Mouse (Mus musculus) naive thymus-derived CD4-positive, alpha-beta T cell, adult 2 months (primary cell): ENCODE measurements around the gene Fpr2.
A peak's percentile ranks its signal among the peaks of the same experiment; 100 is the strongest.
"Not testable (repeated sequence)": the region's sequence is repeated elsewhere in the genome, so short reads cannot be mapped to it uniquely, and the experiment has no call there.

Experiments used
- DNase-seq: peaks from one replicate; pipeline ENCODE4 v3.0.0-alpha.2; 2011; ENCODE audit warnings: low read depth

Fpr2 gene

GRCm38 (mm10) chr17:17887774-17888248, at the start of gene Fpr2, which contains the start of gene Fpr3:
TSS of gene Fpr2 (plus strand) at chr17:17887824.
TSS of gene Fpr3 (plus strand) at chr17:17887852.
- DNase-seq = no peak

GRCm38 (mm10) chr17:17837919-17838701, 49.5 kb upstream of the Fpr2 start:
- DNase-seq = peak; percentile 96

DNA sequence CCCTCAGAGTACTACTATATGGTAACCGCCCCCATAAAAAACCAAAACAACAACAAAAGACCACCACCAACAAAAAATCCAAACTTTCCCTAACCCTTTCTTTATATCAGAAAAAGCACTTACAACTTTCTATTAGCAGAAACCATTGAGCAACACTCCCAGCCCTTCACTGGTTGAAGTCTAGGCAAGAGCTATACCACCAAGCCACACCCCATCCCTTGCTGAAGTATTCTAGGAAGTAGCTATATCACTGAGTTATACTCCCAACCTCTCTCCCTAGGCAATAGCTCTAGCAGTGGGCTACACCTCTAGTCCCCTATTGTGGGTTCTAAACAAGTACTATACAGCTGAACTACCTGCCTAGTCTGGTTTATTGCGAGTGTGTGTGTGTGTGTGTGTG, 48.3 kb upstream of the Fpr2 start:
- no peak for DNase-seq

DNA sequence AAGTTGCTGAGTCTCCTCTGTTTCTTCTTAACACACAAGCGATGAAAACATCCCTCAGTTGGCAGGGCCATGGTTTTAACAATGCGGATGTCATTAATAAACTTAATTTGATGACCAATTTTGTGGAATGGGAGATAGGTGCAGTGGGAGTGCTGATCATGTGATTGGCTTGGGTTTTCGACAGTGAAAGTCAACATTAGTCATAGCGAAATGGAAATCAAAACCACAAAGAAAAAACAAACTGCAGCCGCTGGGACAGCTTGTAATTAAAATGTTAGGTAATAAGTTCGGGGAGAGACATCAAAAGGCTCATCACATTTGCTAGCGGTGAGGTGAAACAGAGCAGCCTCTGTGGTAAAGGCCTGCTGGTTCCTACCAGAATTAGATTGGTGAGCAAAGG, 46.8 kb upstream of the Fpr2 start:
- no peak for DNase-seq

DNA sequence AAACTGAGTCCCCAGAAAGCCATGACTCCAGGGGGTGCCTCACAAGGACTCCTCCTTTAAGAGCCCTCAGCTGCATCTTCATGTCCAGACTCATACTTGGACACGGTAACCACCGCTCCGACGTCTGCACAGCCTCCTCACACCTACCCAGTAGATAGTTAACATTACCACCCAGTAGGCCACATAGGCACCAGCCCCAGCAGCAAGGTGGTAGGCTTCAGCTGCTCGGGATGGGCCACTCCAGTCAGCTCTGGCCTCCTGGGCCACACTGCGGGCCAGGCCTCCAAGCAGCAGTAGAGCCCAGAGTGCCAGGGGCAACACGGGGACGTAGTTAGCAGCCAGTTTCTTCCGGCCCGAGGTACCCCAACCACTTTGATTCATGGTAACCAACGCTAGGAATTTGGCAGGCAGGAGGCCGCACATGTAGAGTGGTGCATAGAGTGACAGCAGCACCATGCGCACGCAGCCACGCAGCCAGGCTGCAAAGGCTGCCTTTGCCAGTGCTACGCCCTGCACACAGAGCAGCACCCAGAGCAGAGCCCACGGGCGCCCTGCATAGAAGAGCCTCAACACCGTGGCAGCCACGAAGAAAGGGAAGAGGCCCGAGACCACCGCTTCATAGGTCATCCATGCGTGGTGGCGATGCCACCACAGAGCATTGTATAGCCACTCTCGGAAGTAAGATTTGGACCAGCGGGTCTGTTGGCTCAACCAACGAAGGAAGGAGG, 43.9 kb upstream of the Fpr2 start:
- DNase-seq = no peak

DNA sequence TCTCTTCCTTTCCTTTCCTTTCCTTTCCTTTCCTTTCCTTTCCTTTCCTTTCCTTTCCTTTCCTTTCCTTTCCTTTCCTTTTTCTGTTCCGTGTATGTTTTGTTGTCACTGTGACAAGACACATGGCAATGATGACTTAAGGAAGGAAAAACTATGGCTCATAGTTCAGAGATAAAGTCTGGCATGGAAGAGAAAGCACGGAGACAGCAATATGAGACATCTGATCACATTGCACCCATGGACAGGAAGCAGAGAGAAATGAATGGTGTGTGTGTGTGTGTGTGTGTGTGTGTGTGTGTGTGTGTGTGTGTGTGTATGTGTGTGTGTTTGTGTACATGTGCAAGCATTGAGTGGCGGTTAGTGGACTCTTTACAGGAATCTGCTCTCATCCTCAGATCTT, 43.0 kb upstream of the Fpr2 start:
- not testable (repeated sequence) for DNase-seq

DNA sequence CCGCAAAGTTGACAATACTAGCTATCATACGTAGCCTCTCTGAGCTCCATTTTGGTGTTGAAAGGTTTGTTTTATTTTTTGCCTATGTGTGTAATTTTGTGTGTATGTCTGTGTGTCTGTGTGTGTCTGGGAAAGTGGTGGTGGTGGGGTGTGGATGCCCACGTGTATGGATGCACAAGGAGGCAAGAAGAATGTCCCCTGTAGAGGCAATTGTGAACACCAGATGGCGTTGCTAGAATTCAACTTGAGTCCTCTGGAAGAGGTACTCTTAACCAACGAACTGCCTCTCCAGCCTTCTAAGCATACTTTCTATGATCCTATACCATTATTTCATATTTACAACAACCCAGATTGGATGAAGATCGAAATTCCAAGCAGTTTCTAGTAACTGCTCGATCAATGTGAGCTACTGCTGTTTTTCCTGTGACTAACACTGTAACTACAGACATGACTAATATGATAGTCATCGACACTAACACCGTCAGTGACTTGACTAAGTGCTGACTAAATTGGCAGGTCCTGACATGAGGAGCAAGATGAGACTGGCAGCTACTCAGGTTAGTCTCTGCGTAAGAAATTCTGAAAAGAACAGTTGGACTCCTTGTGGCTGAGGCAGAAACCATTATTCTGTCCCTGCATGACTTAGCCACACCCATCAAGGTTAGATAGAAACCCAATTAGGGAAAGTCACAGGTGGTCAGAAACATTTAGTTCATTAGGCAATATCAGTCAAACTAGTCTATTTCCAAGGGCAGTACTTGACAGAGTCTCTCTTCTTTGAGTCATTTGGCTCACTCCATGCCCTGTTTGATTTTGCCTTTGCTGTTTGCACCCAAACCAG, 42.2 kb upstream of the Fpr2 start:
- DNase-seq = no peak

DNA sequence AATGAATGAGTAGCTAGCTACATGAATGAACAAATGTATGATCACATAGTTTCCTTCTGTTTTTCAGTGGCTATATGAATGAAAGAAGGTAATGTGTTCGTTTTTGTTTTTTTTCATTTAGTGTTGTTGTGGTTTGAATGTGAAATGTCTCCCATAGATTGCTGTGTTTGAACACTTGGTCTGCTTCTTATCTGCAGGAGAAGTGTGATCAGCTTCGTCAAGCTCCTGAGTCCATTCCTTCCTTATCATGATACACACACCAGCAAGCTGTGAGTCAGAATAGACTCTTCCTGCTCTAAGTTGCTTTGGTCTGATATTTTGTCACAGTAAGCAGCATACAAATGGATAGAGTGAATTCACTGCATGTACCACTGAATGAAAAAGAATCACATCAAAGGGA, 38.6 kb upstream of the Fpr2 start:
- DNase-seq = no peak

DNA sequence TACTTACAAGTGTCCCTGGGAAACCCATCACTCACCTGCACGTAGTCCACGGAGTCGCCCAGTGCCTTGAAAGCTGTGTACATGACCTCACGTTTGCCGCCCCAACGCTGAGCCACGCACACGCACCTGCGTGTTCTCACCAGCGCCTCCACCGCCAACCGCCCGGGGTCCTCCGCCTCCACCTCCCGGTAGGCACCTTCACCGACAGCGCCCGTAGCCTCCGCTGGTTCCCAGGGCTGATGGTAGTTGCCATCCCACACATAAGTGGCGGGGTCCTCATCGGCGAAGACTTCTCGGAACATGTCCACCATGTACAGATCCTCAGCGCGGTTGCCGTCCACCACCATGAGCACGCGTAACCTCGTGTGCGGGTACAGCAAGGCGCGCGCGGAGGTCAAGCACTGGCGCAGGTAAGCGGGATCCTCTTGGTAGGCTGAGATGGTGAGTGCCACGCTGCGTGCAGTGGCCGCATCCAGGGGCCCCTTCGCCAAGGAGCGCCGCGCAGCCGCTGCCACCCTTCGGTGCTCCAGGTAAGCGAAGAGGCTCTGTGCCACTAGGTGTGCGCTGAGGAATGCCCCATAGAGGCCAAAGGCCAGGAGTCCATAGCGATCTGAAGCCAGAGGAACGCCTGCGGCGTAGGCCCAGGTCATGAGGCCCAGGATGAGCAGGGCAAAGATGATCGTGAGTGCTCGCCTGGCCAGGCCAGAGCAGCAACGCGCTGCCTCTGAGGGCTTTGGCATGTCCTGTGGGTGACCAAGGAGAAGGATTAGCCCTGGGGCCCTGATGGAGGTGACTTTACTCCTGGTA, 37.5 kb upstream of the Fpr2 start:
- no peak for DNase-seq

DNA sequence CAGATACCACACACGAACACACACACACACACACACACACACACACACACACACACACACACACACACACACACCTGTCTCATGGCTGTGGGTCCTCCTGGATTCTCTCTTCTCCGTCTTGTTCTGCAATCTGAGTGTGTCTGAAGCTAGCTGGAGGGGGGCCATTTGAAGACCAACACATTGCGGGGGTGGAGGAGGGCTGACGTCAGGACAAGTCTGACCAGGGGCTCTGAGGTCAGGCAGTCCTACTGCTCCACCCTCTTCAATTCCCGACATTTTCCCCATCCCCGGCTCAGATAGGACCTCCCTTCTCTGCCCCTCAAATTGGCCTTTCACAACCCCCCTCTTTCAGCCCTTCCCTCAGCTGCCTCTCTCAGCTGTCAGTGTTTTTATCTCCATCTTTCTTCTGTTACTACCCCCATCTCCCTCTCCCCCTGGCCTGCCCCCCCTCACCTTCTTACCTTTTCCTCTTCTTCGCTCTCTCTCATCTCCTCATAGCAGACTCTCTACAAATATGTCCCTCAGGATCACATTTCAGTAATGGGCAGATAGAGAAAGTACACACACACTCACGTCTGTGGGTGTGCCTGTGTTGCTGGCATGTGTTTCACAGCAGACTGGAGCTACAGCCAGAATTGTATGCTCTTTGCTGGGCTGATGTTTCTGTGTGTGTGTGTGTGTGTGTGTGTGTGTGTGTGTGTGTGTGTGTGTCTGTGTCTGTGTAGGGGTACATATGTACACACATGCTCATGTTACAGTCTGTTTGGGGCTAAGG, 32.4 kb upstream of the Fpr2 start, which contains the start of gene Has1:
TSS of gene Has1 (minus strand) at position 142 of the 775 bp plus-strand sequence.
- no peak for DNase-seq

DNA sequence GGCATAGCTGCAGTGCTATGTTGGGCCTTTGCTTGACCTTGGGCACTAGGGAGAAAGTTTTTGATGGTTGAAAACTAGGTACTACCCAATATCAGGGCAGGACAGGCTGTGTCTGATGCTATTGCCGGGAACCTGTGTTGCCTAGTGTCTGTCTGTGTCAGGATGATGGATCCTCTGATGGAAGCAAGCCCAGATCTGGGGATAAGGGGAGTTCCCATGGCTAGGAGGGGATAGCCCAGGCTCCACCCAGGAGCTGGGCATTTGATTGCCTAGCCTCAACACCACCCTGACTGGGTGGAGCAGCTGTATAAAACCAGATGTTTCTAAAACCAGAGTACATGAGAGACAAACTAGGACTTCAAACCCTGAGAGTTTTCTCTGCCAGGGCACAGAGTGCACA, 31.0 kb upstream of the Fpr2 start:
- DNase-seq = no peak

DNA sequence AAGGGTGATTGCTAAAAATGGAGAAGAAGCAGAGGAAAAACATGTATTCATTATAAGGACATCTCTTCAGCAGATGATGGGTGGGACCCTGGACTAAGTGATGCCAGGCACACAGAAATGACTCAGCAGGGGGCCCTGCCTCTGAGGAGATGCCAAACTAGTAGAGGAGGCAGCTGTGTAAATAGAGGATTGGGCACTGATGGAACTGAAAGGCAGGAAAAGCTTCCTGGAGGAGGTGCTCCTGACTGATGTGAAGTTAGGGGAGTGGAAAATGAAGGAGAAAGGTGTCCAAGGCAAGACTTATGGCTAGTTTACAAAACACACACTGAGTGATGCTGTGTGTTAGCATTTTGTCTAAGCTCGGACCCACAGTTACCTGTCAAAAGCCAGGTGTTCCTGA, 30.2 kb upstream of the Fpr2 start:
- DNase-seq = no peak

GRCm38 (mm10) chr17:17860110-17860509, 27.5 kb upstream of the Fpr2 start:
- peak; percentile 39 for DNase-seq

DNA sequence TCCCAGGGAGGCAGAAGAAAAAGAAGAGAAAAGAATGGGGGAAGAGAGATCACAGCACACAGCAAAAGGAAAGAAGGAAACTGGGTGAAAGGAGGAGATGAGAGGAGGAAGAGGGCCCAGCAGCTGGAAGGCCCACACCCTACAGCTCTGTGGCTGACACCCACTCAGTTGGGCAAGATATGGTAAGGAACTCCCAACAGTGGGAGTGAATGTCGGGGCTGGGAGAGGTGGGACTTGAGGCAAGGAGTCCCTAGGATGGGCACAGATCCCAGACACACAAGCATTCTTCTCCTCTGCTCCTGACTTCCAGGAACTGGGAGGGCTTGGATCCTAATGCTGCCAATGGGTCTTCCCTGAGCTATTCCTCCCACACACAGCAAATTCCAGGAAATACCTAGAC, 25.3 kb upstream of the Fpr2 start:
- no peak for DNase-seq

DNA sequence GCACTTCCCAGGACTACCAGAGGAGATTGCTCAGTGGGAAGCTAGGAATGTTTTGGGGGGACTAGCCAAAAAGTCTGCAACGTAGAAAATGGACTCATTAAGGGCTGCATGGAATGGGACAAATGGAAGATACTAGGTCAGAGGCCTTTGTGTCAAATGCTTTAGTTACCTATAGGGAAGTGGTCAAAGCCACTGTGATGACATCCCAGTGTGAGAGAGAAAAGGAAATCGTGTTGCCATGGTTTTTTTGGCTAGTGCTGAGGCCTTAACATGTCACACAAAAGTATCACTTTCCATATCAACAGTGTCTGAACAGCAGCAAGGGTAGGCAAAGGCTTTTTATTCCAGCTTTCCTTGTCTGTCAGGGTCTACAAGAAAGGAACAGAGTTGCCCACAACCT, 22.5 kb upstream of the Fpr2 start:
- no peak for DNase-seq

DNA sequence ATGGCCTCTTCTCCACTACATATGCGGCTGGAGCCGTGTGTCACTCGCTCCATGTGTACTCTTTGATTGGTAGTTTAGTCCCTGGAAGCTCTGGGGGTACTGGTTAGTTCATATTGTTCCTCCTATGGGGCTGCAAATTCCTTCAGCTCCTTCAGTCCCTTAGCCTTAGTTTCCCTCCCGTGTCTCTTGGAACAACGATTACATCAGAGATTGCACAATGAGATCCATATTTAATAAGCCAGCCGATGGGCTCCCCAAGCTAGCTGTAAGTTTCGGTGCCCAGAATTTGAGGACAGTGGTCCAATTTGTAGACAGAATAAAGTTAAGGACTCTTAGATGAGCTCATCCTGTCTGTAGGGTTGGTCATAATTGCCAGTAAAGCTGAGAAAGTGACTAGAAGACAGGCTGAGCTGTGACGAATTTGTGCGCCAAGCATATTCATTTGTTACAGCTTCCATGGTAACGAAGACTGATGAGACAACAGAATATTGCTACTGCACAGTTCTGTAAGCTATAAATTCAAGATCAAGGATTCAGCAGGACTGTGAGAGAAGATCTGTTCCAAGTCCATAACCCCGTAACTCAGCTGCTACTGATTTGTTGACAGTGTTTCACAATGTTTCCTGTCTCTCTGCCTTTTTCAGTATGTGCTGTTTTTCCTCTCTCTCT, 20.7 kb upstream of the Fpr2 start:
- DNase-seq = no peak

- DNase-seq = no peak
Observed at GRCm38 (mm10) chr17:17870892-17871550, 16.6 kb upstream of the Fpr2 start.

DNA sequence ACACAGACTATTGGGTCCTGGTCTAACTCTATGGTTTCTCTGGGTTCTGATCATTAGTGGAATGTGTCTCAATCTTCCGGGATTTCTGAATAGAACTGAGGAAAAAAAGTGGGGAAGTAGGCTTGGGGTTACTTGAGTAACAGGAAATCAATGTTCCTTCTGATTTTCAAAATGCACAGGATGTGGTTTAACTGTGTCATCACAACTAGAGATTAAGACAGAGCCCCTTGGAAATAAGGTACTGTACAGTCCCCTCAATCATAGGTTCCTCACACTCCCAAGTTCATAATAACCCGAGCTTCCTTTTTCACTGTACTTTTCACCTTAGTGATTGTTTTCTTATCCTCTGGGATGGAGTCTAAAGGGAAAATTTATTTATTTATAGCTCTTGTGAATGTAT, 15.9 kb upstream of the Fpr2 start:
- DNase-seq = no peak

DNA sequence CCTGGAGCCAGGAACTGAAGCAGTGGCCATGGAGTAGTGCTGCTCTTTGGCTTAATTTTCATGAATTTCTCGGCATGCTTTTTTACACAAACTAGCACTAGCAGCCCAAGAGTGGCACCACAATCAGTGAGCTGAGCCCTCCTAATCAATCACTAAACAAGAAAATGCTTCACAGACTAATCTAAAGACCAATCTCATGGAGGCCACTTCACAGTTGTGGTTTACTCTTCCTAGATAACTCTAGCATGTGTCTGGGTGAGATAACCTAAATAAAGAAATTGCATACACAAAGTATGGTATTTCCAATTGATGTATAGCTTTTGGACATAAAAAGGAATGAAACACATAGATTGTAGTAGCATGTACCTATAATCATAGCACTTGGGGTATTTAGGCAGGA, 8.3 kb upstream of the Fpr2 start:
- DNase-seq = no peak

DNA sequence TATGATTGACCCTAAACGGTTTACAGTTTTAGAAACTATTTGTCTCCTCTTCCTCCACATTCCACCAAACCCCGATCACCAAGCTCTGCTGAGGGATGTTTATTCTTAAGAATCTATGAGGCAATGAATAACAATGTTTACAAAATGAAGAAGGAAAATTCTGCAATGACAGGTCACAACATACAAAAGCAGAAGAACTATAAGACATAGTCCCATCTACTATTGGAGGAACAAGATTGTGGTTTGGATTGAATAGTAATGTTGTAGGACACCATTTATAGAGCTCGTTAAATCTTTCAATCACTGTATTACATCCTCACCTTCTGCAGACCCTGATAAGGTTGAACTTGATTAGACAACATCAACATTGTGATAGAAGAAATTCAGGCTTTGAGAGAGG, 5.0 kb upstream of the Fpr2 start:
- DNase-seq = no peak
